8 mouse cellular contexts compared by ENCODE assay signal in genomic region chr1:193272137-193272915, GRCm38 (mm10). TPM values are rescaled to one million over a fixed set of nuclear protein-coding genes. Genes with fewer than 3 reads are reported as not detected.
DNase-seq lines count a peak whose midpoint lies in the region; ATAC-seq and TF ChIP-seq lines count a peak whose summit lies in the region.

No protein-coding gene starts in this region.

- H3K4me2 ChIP-seq in kidney, embryonic 15.5 days: peak overlapping the region; percentile 69
- peak overlapping the region; percentile 70 for H3K4me2 ChIP-seq in liver, postnatal 0 days (ENCODE audit: low read depth, low read length)

- H3K27me3 ChIP-seq in kidney, embryonic 15.5 days: no peaks in the 10 kb centered on the region
- no peaks in the 10 kb centered on the region for H3K27me3 ChIP-seq in liver, postnatal 0 days (ENCODE audit: insufficient read depth, low read length)

- peak; percentile 19 for DNase-seq in right cerebral cortex, postnatal 25 days
- DNase-seq in right cerebral cortex, adult 2 months (ENCODE audit: low spot score in 2 of 2): no peak
- DNase-seq in cerebellum, postnatal 36 days: peak; percentile 27 to 38
- peak; percentile 22 for DNase-seq in gastrocnemius, postnatal 25 days
- DNase-seq in liver, postnatal 0 days: peak; percentile 27
- DNase-seq in spleen, postnatal 36 days (ENCODE audit: low spot score in 2 of 2): no peak

- no peak for TF ChIP-seq CTCF in liver, postnatal 0 days (IDR thresholded peaks at IDR 0.05; ENCODE audit: low read depth)
- no peak for TF ChIP-seq CTCF in olfactory bulb, adult 2 months (IDR thresholded peaks at IDR 0.05; ENCODE audit: insufficient read depth, low read depth, low read length)

- peak; percentile 79 for ATAC-seq in kidney, embryonic 15.5 days (replicated peaks; ENCODE audit: low FRiP score)
- ATAC-seq in liver, postnatal 0 days: peak; percentile 5

- 17% methylated on average over 24 of the region's 24 CpGs for WGBS in kidney, embryonic 15.5 days
- WGBS in liver, postnatal 0 days (ENCODE audit: insufficient replicate concordance): 32% methylated on average over 24 of the region's 24 CpGs
- 39% methylated on average over 24 of the region's 24 CpGs for WGBS in olfactory bulb, adult 2 months

- peak overlapping the region; percentile 45 for H3K4me3 ChIP-seq in kidney, embryonic 15.5 days (replicated peaks)
- H3K4me3 ChIP-seq in liver, postnatal 0 days (ENCODE audit: low read depth, low read length): peak overlapping the region; percentile 56
- peak overlapping the region; percentile 41 for H3K4me3 ChIP-seq in olfactory bulb, adult 2 months (ENCODE audit: insufficient read depth, low read depth, low read length)

- peak overlapping the region; percentile 86 for H3K27ac ChIP-seq in kidney, embryonic 15.5 days
- peak overlapping the region; percentile 97 for H3K27ac ChIP-seq in liver, postnatal 0 days (ENCODE audit: low read depth)
- peak overlapping the region; percentile 68 for H3K27ac ChIP-seq in olfactory bulb, adult 2 months (ENCODE audit: insufficient read depth, low read depth, low read length)

- H3K4me1 ChIP-seq in kidney, embryonic 15.5 days: peaks cover 17% of the 10 kb centered on the region
- H3K4me1 ChIP-seq in liver, postnatal 0 days (ENCODE audit: insufficient read depth): peaks cover 22% of the 10 kb centered on the region
- peaks cover 13% of the 10 kb centered on the region for H3K4me1 ChIP-seq in olfactory bulb, adult 2 months (ENCODE audit: control insufficient read depth, insufficient read depth, low read length)

- no peak for TF ChIP-seq POLR2A in olfactory bulb, adult 2 months (IDR thresholded peaks at IDR 0.05; ENCODE audit: insufficient read depth, low read depth, low read length)

- H3K9me3 ChIP-seq in kidney, embryonic 15.5 days (replicated peaks): no peaks in the 10 kb centered on the region
- H3K9me3 ChIP-seq in liver, postnatal 0 days (ENCODE audit: low read length): no peaks in the 10 kb centered on the region

- H3K36me3 ChIP-seq in kidney, embryonic 15.5 days: no peaks in the 10 kb centered on the region
- no peaks in the 10 kb centered on the region for H3K36me3 ChIP-seq in liver, postnatal 0 days (replicated peaks; ENCODE audit: insufficient read depth, low read length)

- H3K9ac ChIP-seq in kidney, embryonic 15.5 days: peak overlapping the region; percentile 34
- peak overlapping the region; percentile 83 for H3K9ac ChIP-seq in liver, postnatal 0 days (replicated peaks)

- TF ChIP-seq EP300 in liver, postnatal 0 days (IDR thresholded peaks at IDR 0.05; ENCODE audit: low read depth): no peak

RNA-seq across cellular contexts. Expression of gene G0s2, which starts 0.7 kb away (rescaled TPM):
- 10 to 100 TPM; 14.8 to 47.8 TPM for total RNA-seq in gastrocnemius, postnatal 25 days (2021)
- 28.6 and 37.1 TPM in 2 replicates for polyA plus RNA-seq in kidney, embryonic 15.5 days (2015; fragmentation: Nextera tagmentation; extraction: Ambion mirVana)
- polyA plus RNA-seq in liver, postnatal 0 days (2015; fragmentation: Nextera tagmentation; extraction: Ambion mirVana): 269 and 386 TPM in 2 replicates
- polyA plus RNA-seq in olfactory bulb, adult 2 months (2012; ENCODE audit: insufficient read depth, insufficient read length, low replicate concordance, missing spikeins): not detected in 2 replicates

RNA-seq across cellular contexts. Expression of gene Hsd11b1, which starts 8.5 kb away (rescaled TPM):
- total RNA-seq in gastrocnemius, postnatal 25 days (2021): 1 to 10 TPM; 6.3 to 7.9 TPM
- polyA plus RNA-seq in kidney, embryonic 15.5 days (2015; fragmentation: Nextera tagmentation; extraction: Ambion mirVana): 1.5 TPM in 2 replicates
- 252 and 257 TPM in 2 replicates for polyA plus RNA-seq in liver, postnatal 0 days (2015; fragmentation: Nextera tagmentation; extraction: Ambion mirVana)
- polyA plus RNA-seq in olfactory bulb, adult 2 months (2012; ENCODE audit: insufficient read depth, insufficient read length, low replicate concordance, missing spikeins): not detected in 2 replicates

Comparison
In these comparisons a context has a peak if more than half of its experiments do, and no peak if none do; other contexts are left out.
1. DNase-seq: peak in right cerebral cortex, postnatal 25 days (single experiment), cerebellum, postnatal 36 days (2 of 2), gastrocnemius, postnatal 25 days (single experiment) and liver, postnatal 0 days (single experiment); none in right cerebral cortex, adult 2 months (0 of 2) and spleen, postnatal 36 days (0 of 2).
2. RNA of gene G0s2, which starts 0.7 kb away (polyA plus RNA-seq): 269 to 386 TPM in liver, postnatal 0 days and 28.6 to 37.1 TPM in kidney, embryonic 15.5 days; not detected in olfactory bulb, adult 2 months; every median in the first group is over 10 times any median in the second.
3. RNA of gene Hsd11b1, which starts 8.5 kb away (polyA plus RNA-seq): 252 to 257 TPM in liver, postnatal 0 days; 1.5 TPM in kidney, embryonic 15.5 days and not detected in olfactory bulb, adult 2 months; every median in the first group is over 100 times any median in the second.
4. Peak in every context shown above with its lines, with median percentiles within 50 percentile points of each other: H3K27ac ChIP-seq and H3K4me3 ChIP-seq.